Comparison of ENCODE assay signal across 22 mouse cellular contexts in genomic region chr1:149921325-149921724, GRCm38 (mm10).
"Had no signal": no experiment of that assay in that cellular context is flagged by ENCODE, and none has a peak within 500 bp of the region (broad histone marks: within the 10 kb centered on the region; RNA-seq: fewer than 3 reads in every experiment).

No protein-coding gene starts in this region.

- H3K4me2 ChIP-seq: heart, embryonic 11.5 days; heart, embryonic 13.5 days; heart, embryonic 15.5 days; hindbrain, embryonic 13.5 days; hindbrain, embryonic 15.5 days; limb, embryonic 13.5 days; limb, embryonic 15.5 days had no signal

- H3K27me3 ChIP-seq: heart, embryonic 13.5 days; heart, embryonic 15.5 days; hindbrain, embryonic 13.5 days; hindbrain, embryonic 15.5 days; limb, embryonic 13.5 days; limb, embryonic 15.5 days had no signal

- H3K36me3 ChIP-seq: heart, embryonic 13.5 days; heart, embryonic 15.5 days; hindbrain, embryonic 13.5 days; hindbrain, embryonic 15.5 days; limb, embryonic 13.5 days; limb, embryonic 15.5 days had no signal

- H3K4me3 ChIP-seq: gastrocnemius, adult 2 months; heart, adult 2 months; heart, embryonic 13.5 days; heart, embryonic 15.5 days; hindbrain, embryonic 13.5 days; hindbrain, embryonic 15.5 days; layer of hippocampus, adult 2 months; limb, embryonic 13.5 days; limb, embryonic 15.5 days had no signal

- H3K9ac ChIP-seq: heart, embryonic 13.5 days; heart, embryonic 15.5 days; hindbrain, embryonic 13.5 days; hindbrain, embryonic 15.5 days; limb, embryonic 13.5 days; limb, embryonic 15.5 days had no signal

- DNase-seq: gastrocnemius, adult 2 months; gastrocnemius, postnatal 10 days; gastrocnemius, postnatal 25 days; heart, adult 2 months; heart, postnatal 14 days; heart, postnatal 36 days; kidney, adult 18-20 months; kidney, adult 8-10 months; kidney, postnatal 10 days; kidney, postnatal 25 days; kidney, postnatal 4 days; layer of hippocampus, postnatal 36 days; left cerebral cortex, postnatal 4 days had no signal

- H3K4me1 ChIP-seq: heart, embryonic 13.5 days; heart, embryonic 15.5 days; hindbrain, embryonic 13.5 days; hindbrain, embryonic 15.5 days; limb, embryonic 13.5 days; limb, embryonic 15.5 days had no signal

- ATAC-seq: hindbrain, postnatal 0 days had no signal

- H3K27ac ChIP-seq: gastrocnemius, adult 2 months; heart, adult 2 months; heart, embryonic 13.5 days; heart, embryonic 15.5 days; hindbrain, embryonic 13.5 days; hindbrain, embryonic 15.5 days; hindbrain, postnatal 0 days; layer of hippocampus, adult 2 months; limb, embryonic 13.5 days; limb, embryonic 15.5 days had no signal

- H3K9me3 ChIP-seq: heart, embryonic 13.5 days; heart, embryonic 15.5 days; hindbrain, embryonic 13.5 days; hindbrain, embryonic 15.5 days; limb, embryonic 13.5 days; limb, embryonic 15.5 days had no signal
